Mouse (Mus musculus) neural tube, embryonic 13.5 days (tissue): ENCODE measurements around the gene Pappa2. TPM values are rescaled to one million over a fixed set of nuclear protein-coding genes. Genes with fewer than 3 reads are reported as not detected.
A peak's percentile ranks its signal among the peaks of the same experiment; 100 is the strongest.

ENCODE experiments used
- ATAC-seq: fragments of 200-750 bp; cut with Nextera tagmentation; 2 replicates; pipeline ENCODE4 v1.8.0; 2017; ENCODE audit warnings: low read depth, mild to moderate bottlenecking, moderate TSS enrichment, moderate library complexity
- H3K27ac ChIP-seq: fragments of 300-500 bp; sonication (generic); replicated peaks from 2 replicates; pipeline ENCODE4 v1.5.1; 2015; ENCODE audit warnings: moderate library complexity, mild to moderate bottlenecking, inconsistent platforms
- H3K27me3 ChIP-seq: fragments of 300-500 bp; sonication (generic); 2 replicates; pipeline ENCODE4 v1.6.1; 2015; ENCODE audit warnings: mild to moderate bottlenecking, inconsistent platforms
- H3K36me3 ChIP-seq: fragments of 300-500 bp; sonication (generic); 2 replicates; pipeline ENCODE4 v1.6.1; 2015; ENCODE audit warnings: mild to moderate bottlenecking, inconsistent platforms
- H3K4me1 ChIP-seq: fragments of 300-500 bp; sonication (generic); replicated peaks from 2 replicates; pipeline ENCODE4 v1.6.1; 2015; ENCODE audit warnings: inconsistent platforms
- H3K4me2 ChIP-seq: fragments of 300-500 bp; sonication (generic); 2 replicates; pipeline ENCODE4 v1.6.1; 2015; ENCODE audit warnings: inconsistent platforms, mild to moderate bottlenecking, moderate library complexity
- H3K4me3 ChIP-seq: fragments of 300-500 bp; sonication (generic); 2 replicates; pipeline ENCODE4 v1.5.1; 2015; ENCODE audit warnings: mild to moderate bottlenecking, inconsistent platforms
- H3K9ac ChIP-seq: fragments of 300-500 bp; sonication (generic); 2 replicates; pipeline ENCODE4 v1.6.1; 2015; ENCODE audit warnings: moderate library complexity, mild to moderate bottlenecking, inconsistent platforms
- H3K9me3 ChIP-seq: fragments of 300-500 bp; sonication (generic); 2 replicates; pipeline ENCODE4 v1.6.1; 2016; ENCODE audit warnings: inconsistent platforms
- WGBS: fragments of 180-500 bp; shearing (Covaris S2); methylation state at CpG from one replicate; pipeline ENCODE4 v1.1.7; 2015; 5-methylcytosine and 5-hydroxymethylcytosine counted together
- polyA plus RNA-seq: library from polyadenylated mRNA; unstranded; fragments of >200 nt; fragmentation: Nextera tagmentation; extraction: Ambion mirVana; gene quantifications from 2 replicates; pipeline ENCODE4 v1.2.1, GENCODE M21; 2015

The Pappa2 gene
- polyA plus RNA-seq, 1 experiment from 2014 or later = 1.2 TPM

DNA sequence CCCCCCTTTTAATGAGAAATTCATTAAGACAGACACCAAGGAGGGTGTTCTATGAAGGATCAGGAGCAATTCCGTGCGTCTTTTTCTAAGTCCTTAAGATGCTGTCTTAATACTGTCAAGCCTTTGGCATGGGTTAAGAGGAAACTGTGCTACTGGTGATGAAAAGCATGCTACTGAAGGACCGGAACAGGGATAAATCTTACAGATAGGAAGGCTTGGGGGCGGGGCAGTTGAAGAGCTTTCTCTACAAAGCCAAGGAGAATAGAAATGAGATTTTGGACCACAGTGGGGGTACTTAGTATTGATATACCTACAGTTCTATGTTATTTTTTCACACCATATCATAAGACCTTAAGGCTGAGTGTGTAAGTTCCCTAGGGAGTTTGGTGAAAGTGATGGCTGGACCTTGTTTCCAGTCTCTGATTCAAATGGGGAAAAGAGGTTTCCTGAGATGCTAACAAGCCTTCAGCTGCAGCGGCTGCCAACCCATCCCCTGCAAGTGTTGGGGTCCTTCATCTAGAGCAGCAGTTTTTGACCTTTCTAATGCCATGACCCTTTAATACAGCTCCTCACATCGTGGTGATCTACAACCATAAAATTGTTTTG is 240.0 kb downstream of the Pappa2 start:
- H3K36me3 ChIP-seq = no peaks in the 10 kb centered on the region
- H3K4me1 ChIP-seq = no peaks in the 10 kb centered on the region
- no peak overlapping the region for H3K9ac ChIP-seq
- WGBS = 80% methylated on average over 6 of the region's 6 CpGs
- no peak overlapping the region for H3K4me2 ChIP-seq
- H3K9me3 ChIP-seq = no peaks in the 10 kb centered on the region
- H3K4me3 ChIP-seq = no peak overlapping the region
- ATAC-seq = no peak
- H3K27me3 ChIP-seq = no peaks in the 10 kb centered on the region
- no peak overlapping the region for H3K27ac ChIP-seq

DNA sequence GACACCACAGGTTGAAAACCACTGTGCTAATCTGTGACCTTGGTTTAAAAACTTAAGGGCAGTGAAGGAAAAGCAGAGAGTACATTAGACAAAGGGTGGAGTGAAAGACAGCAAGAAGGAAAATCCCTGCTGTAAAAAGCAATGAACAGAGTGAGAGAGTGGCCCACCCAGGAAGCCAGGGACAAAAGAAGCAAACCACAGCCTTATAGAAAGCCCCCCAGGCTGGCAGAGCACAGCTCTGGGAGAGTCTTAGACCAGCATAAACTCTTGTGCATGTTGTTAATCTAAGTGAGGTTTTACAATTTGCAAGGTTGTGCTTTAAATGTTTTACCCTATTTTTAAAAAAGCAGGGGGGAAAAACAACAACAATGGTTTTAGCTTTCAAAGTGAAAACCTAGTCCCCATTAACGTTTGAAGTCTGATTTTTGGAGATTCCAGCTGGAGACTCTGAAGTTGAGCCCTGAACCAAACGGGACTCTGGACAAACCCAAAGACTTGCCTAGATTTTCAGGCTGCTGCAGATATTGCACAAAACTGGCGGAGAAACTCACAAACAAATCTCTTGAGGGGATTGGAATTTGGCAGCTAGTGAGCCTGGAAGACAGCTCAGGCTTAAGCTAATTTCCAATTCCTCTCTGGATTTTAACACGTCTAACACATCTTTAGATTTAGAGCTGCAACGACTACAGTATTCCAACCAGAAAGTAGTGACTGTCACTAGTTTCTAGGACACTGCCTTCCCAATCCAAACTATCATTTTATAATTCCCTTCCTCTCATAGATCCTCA is 241.0 kb downstream of the Pappa2 start:
- Histone ChIP-seq H3K9me3 (no peaks in the 10 kb centered on the region), H3K9ac (no peak overlapping the region), H3K36me3 (no peaks in the 10 kb centered on the region), H3K4me1 (no peaks in the 10 kb centered on the region), H3K4me2 (no peak overlapping the region), H3K27me3 (no peaks in the 10 kb centered on the region), H3K4me3 (no peak overlapping the region), H3K27ac (no peak overlapping the region)
- WGBS = 42% methylated on average over 5 of the region's 5 CpGs
- ATAC-seq = no peak

DNA sequence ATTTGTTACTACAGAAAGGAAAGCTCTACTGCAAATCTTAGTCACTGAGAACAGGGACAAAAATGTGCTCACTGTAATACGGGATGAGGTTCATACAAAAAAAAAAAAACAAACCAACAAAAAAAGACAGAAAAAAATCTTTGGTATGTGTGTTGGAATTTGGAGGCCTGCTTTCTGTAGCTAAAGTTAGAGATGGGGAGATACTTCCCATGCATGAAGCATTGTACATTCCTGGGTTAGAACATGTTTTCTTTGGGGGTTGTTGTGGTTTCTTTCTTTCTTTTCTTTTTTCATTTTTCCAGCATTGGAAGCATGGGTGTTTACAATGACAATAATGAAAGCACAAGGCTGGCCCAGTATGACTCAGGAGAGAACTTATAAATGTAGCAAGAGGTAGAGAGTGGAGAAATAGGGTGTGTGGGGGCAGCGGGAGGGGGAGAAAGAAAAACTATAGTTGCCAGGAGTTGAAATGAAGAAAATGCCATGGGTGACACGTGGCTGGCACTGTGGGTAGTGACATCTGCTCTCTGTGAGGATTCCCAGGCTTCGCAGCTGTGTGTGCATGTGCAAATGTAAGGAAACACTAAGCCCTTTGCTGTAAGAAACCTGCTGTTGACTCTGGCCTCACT is 247.3 kb downstream of the Pappa2 start:
- Histone ChIP-seq H3K4me2 (no peak overlapping the region), H3K9me3 (no peaks in the 10 kb centered on the region), H3K4me3 (no peak overlapping the region), H3K4me1 (no peaks in the 10 kb centered on the region), H3K9ac (no peak overlapping the region), H3K27ac (no peak overlapping the region), H3K36me3 (no peaks in the 10 kb centered on the region), H3K27me3 (no peaks in the 10 kb centered on the region)
- no peak for ATAC-seq
- WGBS = 66% methylated on average over 4 of the region's 4 CpGs

DNA sequence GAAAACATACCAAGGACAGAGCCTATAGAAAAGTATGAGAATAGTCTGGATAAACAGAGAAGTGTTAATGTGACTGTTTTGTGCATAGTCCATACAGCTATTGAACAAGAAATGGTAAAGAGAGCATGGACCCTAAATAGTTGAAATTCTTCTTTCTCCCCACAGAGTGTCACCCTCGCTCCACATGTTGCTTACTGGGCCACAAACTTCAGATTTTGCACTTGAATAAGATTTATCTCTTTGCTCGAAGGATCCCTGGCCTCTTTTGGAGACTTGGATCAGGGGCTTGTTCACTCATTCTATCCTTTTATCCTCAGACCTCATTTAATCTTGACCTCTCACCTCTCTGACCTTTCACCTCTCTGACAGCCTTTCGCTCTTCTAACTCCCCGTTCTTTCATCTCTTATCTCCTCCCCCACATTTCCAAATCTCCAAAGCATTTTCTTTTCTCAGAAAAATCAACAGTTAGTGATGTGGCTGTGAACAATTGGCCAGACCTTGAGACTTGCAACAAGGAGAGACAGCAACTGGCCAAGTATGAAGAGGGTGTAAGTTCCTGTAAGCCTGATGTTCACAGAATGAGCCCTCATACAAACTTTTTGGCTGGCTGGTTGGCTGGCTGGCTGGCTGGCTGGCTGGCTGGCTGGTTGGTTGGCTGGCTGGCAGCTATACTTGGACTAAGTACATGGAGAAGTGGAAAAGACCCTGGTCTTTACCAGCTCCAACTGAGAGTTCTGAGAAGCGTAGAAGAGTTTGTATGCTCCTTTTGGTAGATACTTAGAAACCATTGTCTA is 266.8 kb downstream of the Pappa2 start:
- H3K27ac ChIP-seq = no peak overlapping the region
- H3K36me3 ChIP-seq = no peaks in the 10 kb centered on the region
- H3K9ac ChIP-seq = no peak overlapping the region
- H3K4me1 ChIP-seq = no peaks in the 10 kb centered on the region
- no peaks in the 10 kb centered on the region for H3K9me3 ChIP-seq
- no peak overlapping the region for H3K4me2 ChIP-seq
- H3K27me3 ChIP-seq = no peaks in the 10 kb centered on the region
- ATAC-seq = no peak
- WGBS = 31% methylated on average over 5 of the region's 5 CpGs
- no peak overlapping the region for H3K4me3 ChIP-seq

DNA sequence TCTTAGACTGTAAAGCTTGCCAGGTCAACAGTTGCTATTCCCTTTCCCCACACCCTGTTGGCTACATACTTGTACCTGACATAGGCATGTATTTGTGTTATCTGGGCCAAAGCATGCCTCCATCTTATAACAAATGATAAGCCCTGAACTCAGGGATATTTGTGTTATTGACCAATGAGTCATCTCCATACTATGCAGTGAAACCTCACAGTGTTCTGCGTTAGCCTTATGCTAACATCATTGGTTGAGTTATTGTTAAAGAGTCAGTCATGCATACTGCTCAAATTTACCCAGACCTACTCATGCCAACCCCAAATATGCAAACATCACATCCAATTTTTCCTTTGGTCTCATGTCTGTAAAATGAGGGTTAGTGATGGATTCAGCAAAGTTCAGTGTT is 279.0 kb downstream of the Pappa2 start:
- H3K36me3 ChIP-seq = no peaks in the 10 kb centered on the region
- no peak for ATAC-seq
- H3K9me3 ChIP-seq = no peaks in the 10 kb centered on the region
- H3K9ac ChIP-seq = no peak overlapping the region
- no peak overlapping the region for H3K4me3 ChIP-seq
- no peaks in the 10 kb centered on the region for H3K4me1 ChIP-seq
- WGBS = 83% methylated on average over 1 of the region's 1 CpGs
- no peak overlapping the region for H3K4me2 ChIP-seq
- no peak overlapping the region for H3K27ac ChIP-seq
- no peaks in the 10 kb centered on the region for H3K27me3 ChIP-seq

DNA sequence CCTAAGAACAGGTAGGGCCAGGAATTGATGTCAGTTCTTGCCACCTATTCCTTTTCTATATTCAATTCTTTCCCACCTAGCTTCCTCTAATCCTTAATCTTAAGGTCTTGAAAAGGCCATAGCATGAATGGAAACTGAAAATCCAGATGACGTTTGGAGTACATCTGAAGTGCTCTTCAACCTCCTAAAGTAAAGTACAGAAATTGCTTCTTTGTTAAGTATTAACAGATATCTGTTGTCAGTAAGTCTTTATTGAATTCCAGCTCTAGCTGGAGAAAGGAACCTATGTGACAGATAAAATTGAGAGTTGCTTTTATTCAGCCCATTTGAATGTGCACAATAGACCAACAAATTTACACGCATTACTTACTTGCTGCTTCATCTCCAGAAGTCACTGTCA is 280.1 kb downstream of the Pappa2 start:
- no peak for ATAC-seq
- H3K4me1 ChIP-seq = no peaks in the 10 kb centered on the region
- WGBS = 65% methylated on average over 2 of the region's 2 CpGs
- no peaks in the 10 kb centered on the region for H3K36me3 ChIP-seq
- no peaks in the 10 kb centered on the region for H3K9me3 ChIP-seq
- H3K9ac ChIP-seq = no peak overlapping the region
- H3K4me3 ChIP-seq = no peak overlapping the region
- no peaks in the 10 kb centered on the region for H3K27me3 ChIP-seq
- H3K27ac ChIP-seq = no peak overlapping the region
- H3K4me2 ChIP-seq = no peak overlapping the region

DNA sequence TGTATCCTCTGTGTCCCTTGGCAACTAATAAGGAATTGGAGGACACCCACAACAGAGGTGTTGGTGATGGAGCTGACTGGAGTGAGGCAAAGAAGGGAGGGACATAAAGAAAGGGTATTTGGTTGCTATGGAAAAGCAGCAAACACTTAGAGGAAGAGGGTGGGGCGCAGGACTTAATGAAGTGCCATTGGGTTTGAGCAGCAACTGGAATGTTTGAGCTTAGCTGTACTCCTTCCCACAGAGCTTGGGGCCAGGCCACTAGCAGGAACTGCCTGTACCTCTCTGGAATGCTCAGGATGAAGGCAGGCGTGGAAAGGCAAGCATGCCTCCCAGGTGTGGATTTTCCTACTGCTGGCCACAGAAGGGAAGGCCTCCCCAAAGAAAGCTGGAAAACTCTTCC is 281.0 kb downstream of the Pappa2 start:
- ATAC-seq = no peak
- Histone ChIP-seq H3K27me3 (no peaks in the 10 kb centered on the region), H3K4me2 (no peak overlapping the region), H3K9ac (no peak overlapping the region), H3K4me3 (no peak overlapping the region), H3K9me3 (no peaks in the 10 kb centered on the region), H3K27ac (no peak overlapping the region), H3K4me1 (no peaks in the 10 kb centered on the region), H3K36me3 (no peaks in the 10 kb centered on the region)
- 88% methylated on average over 2 of the region's 2 CpGs for WGBS

DNA sequence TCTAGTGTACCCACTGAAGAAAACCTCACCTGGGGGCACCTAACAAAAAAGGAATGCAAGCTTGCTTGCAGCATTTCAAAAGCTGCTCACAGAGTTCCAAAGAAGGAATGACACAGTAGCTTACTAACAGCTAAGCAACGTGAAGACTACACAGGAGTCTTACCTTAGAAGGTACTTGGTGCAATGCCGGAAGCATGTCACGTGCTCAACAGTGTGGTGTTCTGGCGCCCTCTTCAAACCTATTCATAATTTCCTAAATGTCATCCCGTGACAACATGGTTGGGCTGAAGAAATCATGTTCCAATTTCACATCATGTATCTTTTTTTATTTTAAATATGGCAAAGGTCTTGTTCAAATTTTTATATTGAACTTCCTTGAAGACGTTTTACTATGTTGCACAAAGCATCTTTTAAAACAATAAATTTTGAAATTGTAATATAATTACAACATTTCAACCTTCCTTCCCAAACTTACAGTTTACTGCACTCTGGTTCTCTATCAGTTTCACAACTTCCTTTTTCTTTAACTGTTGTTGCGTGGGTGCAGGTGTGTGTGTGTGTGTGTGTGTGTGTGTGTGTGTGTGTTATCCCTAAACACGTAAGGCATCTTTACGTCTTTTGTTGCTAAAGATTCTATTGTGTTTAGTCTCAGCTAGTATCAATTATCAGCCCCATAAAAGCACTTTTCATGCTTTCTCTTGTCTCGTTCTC is 282.3 kb downstream of the Pappa2 start:
- H3K27ac ChIP-seq = no peak overlapping the region
- H3K36me3 ChIP-seq = no peaks in the 10 kb centered on the region
- H3K27me3 ChIP-seq = no peaks in the 10 kb centered on the region
- H3K4me3 ChIP-seq = no peak overlapping the region
- H3K9me3 ChIP-seq = no peaks in the 10 kb centered on the region
- WGBS = 89% methylated on average over 10 of the region's 10 CpGs
- no peaks in the 10 kb centered on the region for H3K4me1 ChIP-seq
- H3K9ac ChIP-seq = no peak overlapping the region
- H3K4me2 ChIP-seq = no peak overlapping the region
- ATAC-seq = no peak

DNA sequence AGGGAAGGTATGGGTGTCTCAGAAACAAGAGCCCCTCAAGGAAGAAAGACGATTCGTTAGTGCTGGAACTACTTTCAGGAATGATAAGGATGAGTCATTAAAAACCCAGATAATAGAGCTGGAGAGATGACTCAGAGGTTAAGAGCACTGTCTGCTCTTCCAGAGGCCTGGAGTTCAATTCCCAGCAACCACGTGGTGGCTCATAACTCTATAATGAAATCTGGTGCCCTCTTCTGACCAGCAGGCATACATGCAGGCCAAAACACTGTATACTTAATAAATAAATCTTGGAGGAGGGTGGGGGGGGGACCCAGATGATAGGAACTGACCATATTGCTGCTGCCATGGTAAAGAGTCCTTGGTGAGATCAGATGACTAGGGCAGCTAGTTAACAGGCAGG is 282.9 kb downstream of the Pappa2 start:
- H3K27me3 ChIP-seq = no peaks in the 10 kb centered on the region
- H3K9ac ChIP-seq = no peak overlapping the region
- H3K9me3 ChIP-seq = no peaks in the 10 kb centered on the region
- H3K4me2 ChIP-seq = no peak overlapping the region
- H3K36me3 ChIP-seq = no peaks in the 10 kb centered on the region
- H3K4me1 ChIP-seq = no peaks in the 10 kb centered on the region
- WGBS = 75% methylated on average over 3 of the region's 3 CpGs
- H3K27ac ChIP-seq = no peak overlapping the region
- ATAC-seq = no peak
- no peak overlapping the region for H3K4me3 ChIP-seq

DNA sequence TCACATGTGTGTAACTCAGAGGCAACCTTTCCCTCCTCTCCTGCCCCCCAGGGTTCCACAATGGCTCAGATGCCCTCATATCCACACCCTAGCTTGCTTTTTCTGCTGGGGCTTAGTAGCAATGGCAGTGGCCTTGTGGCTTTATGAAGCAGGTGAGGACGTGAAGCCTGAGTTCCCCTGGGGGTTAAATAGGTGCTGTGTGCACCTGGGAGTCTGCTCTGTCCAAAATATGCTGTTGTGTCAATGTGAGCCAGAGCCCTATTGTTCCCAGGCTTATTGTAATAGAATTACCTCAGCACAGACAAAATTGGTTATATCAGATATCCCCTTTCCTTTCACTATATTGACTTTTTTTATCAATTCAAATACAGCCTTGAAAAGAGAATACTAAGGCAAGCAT is 292.6 kb downstream of the Pappa2 start:
- ATAC-seq = no peak
- Histone ChIP-seq H3K27ac (no peak overlapping the region), H3K36me3 (peaks cover 61% of the 10 kb centered on the region), H3K4me1 (no peaks in the 10 kb centered on the region), H3K4me3 (no peak overlapping the region), H3K9ac (no peak overlapping the region), H3K9me3 (no peaks in the 10 kb centered on the region), H3K27me3 (no peaks in the 10 kb centered on the region), H3K4me2 (no peak overlapping the region)
- WGBS = 63% methylated on average over 1 of the region's 1 CpGs

DNA sequence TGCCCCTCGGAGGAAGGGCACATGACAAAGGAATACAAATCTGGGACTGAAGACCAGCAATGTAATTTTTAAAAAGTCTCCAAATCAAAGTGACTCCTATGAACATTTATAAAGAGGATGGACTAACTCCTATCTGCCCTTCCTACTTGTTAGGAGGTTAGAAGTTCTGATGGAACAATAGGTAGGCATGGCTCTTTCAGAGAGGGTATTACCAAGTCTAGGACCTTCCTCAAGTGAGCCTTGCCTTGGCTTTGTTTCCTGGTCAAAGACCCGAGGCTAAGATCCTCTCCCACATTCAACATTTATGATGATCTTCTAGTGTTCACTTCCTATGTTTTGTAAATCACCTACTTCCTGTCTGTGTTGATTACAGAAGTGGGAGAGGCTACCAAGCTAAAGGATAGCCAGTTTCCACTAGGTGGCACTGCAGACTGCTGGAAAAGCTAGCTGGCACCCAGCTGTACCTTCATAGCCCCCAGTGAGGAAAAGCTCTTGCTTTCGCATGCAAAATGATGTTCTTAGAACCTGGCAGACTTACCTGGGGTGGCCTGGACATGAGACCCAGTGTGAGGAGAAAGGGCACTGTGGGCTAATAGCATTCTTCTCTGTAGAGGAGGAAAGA is 310.2 kb downstream of the Pappa2 start:
- Histone ChIP-seq H3K27me3 (no peaks in the 10 kb centered on the region), H3K4me2 (no peak overlapping the region), H3K4me3 (no peak overlapping the region), H3K9ac (no peak overlapping the region), H3K9me3 (no peaks in the 10 kb centered on the region), H3K4me1 (no peaks in the 10 kb centered on the region), H3K27ac (no peak overlapping the region), H3K36me3 (peaks cover 49% of the 10 kb centered on the region)
- WGBS = 47% methylated on average over 3 of the region's 3 CpGs
- peak; percentile 84 for ATAC-seq
